Mouse (Mus musculus): ENCODE results near the gene Mthfd1l. TPM values are rescaled to one million over a fixed set of nuclear protein-coding genes. Genes with fewer than 3 reads are reported as not detected.
A peak's percentile ranks its signal among the peaks of the same experiment; 100 is the strongest.

Mthfd1l gene
- polyA plus RNA-seq, 1 experiment, result 5.8 TPM

GRCm38 (mm10) chr10:4094093-4094817 lies 121.3 kb downstream of the Mthfd1l start:
- Histone ChIP-seq H3K36me3 (ENCODE audit: control insufficient read depth, insufficient read depth, low read length) (peaks cover 1% of the 10 kb centered on the region; the same call in 1 of the 2 replicates), H3K4me1 (ENCODE audit: control insufficient read depth, insufficient read depth, insufficient read length) (0 out of 2 replicates have a peak, but pooled peaks cover 2% of the 10 kb centered on the region), H3K27me3 (ENCODE audit: control insufficient read depth, insufficient read depth, low read length) (no peaks in the 10 kb centered on the region), H3K4me3 (ENCODE audit: extremely low read depth, insufficient read depth, insufficient read length) (no peak overlapping the region), H3K27ac (ENCODE audit: insufficient read depth, low read length) (no peak overlapping the region)
- DNase-seq (ENCODE audit: low read depth in 1 of 2, low spot score in 2 of 2), result no peak
- 95% methylated on average over 9 of the region's 9 CpGs for WGBS
- no peak for TF ChIP-seq POLR2A (IDR thresholded peaks at IDR 0.05; ENCODE audit: low read depth, low read length)
- TF ChIP-seq CTCF (IDR thresholded peaks at IDR 0.05; ENCODE audit: extremely low read depth, insufficient read depth, insufficient read length, insufficient replicate concordance), result no peak

GRCm38 (mm10) chr10:4096151-4096550 lies 123.2 kb downstream of the Mthfd1l start:
- TF ChIP-seq POLR2A (IDR thresholded peaks at IDR 0.05; ENCODE audit: low read depth, low read length) (no peak), CTCF (IDR thresholded peaks at IDR 0.05; ENCODE audit: extremely low read depth, insufficient read depth, insufficient read length, insufficient replicate concordance) (no peak)
- H3K27me3 ChIP-seq (ENCODE audit: control insufficient read depth, insufficient read depth, low read length), result no peaks in the 10 kb centered on the region
- no peak for DNase-seq (ENCODE audit: low read depth in 1 of 2, low spot score in 2 of 2)
- WGBS, result 48% methylated on average over 5 of the region's 5 CpGs
- peaks cover 11% of the 10 kb centered on the region; the same call in 1 of the 2 replicates for H3K4me1 ChIP-seq (ENCODE audit: control insufficient read depth, insufficient read depth, insufficient read length)
- peaks cover 1% of the 10 kb centered on the region; the same call in 1 of the 2 replicates for H3K36me3 ChIP-seq (ENCODE audit: control insufficient read depth, insufficient read depth, low read length)
- no peak overlapping the region for H3K27ac ChIP-seq (ENCODE audit: insufficient read depth, low read length)
- H3K4me3 ChIP-seq (ENCODE audit: extremely low read depth, insufficient read depth, insufficient read length), result no peak overlapping the region

- Histone ChIP-seq H3K27ac (ENCODE audit: insufficient read depth, low read length) (0 out of 2 replicates have a peak overlapping the region, but pooled peaks have one; percentile 16), H3K27me3 (ENCODE audit: control insufficient read depth, insufficient read depth, low read length) (no peaks in the 10 kb centered on the region), H3K4me1 (ENCODE audit: control insufficient read depth, insufficient read depth, insufficient read length) (peaks cover 11% of the 10 kb centered on the region; the same call in 1 of the 2 replicates), H3K4me3 (ENCODE audit: extremely low read depth, insufficient read depth, insufficient read length) (no peak overlapping the region), H3K36me3 (ENCODE audit: control insufficient read depth, insufficient read depth, low read length) (no peaks in the 10 kb centered on the region)
- TF ChIP-seq POLR2A (IDR thresholded peaks at IDR 0.05; ENCODE audit: low read depth, low read length) (no peak), CTCF (IDR thresholded peaks at IDR 0.05; ENCODE audit: extremely low read depth, insufficient read depth, insufficient read length, insufficient replicate concordance) (no peak)
- WGBS, result 30% methylated on average over 6 of the region's 6 CpGs
- DNase-seq (ENCODE audit: low read depth in 1 of 2, low spot score in 2 of 2), result peak; percentile 14 to 18
Measured at GRCm38 (mm10) chr10:4100007-4100406, 127.1 kb downstream of the Mthfd1l start.

GRCm38 (mm10) chr10:4105676-4106528 lies 133.0 kb downstream of the Mthfd1l start:
- no peak overlapping the region for H3K4me3 ChIP-seq (ENCODE audit: extremely low read depth, insufficient read depth, insufficient read length)
- H3K4me1 ChIP-seq (ENCODE audit: control insufficient read depth, insufficient read depth, insufficient read length), result no peaks in the 10 kb centered on the region
- no peak overlapping the region for H3K27ac ChIP-seq (ENCODE audit: insufficient read depth, low read length)
- 92% methylated on average over 10 of the region's 10 CpGs for whole genome bisulfite sequencing
- H3K27me3 ChIP-seq (ENCODE audit: control insufficient read depth, insufficient read depth, low read length), result no peaks in the 10 kb centered on the region
- no peak for DNase-seq (ENCODE audit: low read depth in 1 of 2, low spot score in 2 of 2)
- no peak for TF ChIP-seq CTCF (IDR thresholded peaks at IDR 0.05; ENCODE audit: extremely low read depth, insufficient read depth, insufficient read length, insufficient replicate concordance)
- TF ChIP-seq POLR2A (IDR thresholded peaks at IDR 0.05; ENCODE audit: low read depth, low read length), result no peak
- H3K36me3 ChIP-seq (ENCODE audit: control insufficient read depth, insufficient read depth, low read length), result peaks cover 6% of the 10 kb centered on the region

GRCm38 (mm10) chr10:4107661-4108338 lies 134.9 kb downstream of the Mthfd1l start:
- TF ChIP-seq POLR2A (IDR thresholded peaks at IDR 0.05; ENCODE audit: low read depth, low read length) (no peak), CTCF (IDR thresholded peaks at IDR 0.05; ENCODE audit: extremely low read depth, insufficient read depth, insufficient read length, insufficient replicate concordance) (no peak)
- Histone ChIP-seq H3K4me3 (ENCODE audit: extremely low read depth, insufficient read depth, insufficient read length) (no peak overlapping the region), H3K4me1 (ENCODE audit: control insufficient read depth, insufficient read depth, insufficient read length) (no peaks in the 10 kb centered on the region), H3K36me3 (ENCODE audit: control insufficient read depth, insufficient read depth, low read length) (peaks cover 6% of the 10 kb centered on the region), H3K27ac (ENCODE audit: insufficient read depth, low read length) (no peak overlapping the region), H3K27me3 (ENCODE audit: control insufficient read depth, insufficient read depth, low read length) (no peaks in the 10 kb centered on the region)
- WGBS, result 65% methylated on average over 7 of the region's 7 CpGs
- no peak for DNase-seq (ENCODE audit: low read depth in 1 of 2, low spot score in 2 of 2)

- no peak overlapping the region for H3K4me3 ChIP-seq (ENCODE audit: extremely low read depth, insufficient read depth, insufficient read length)
- H3K27me3 ChIP-seq (ENCODE audit: control insufficient read depth, insufficient read depth, low read length), result no peaks in the 10 kb centered on the region
- H3K4me1 ChIP-seq (ENCODE audit: control insufficient read depth, insufficient read depth, insufficient read length), result no peaks in the 10 kb centered on the region
- peaks cover 6% of the 10 kb centered on the region for H3K36me3 ChIP-seq (ENCODE audit: control insufficient read depth, insufficient read depth, low read length)
- 93% methylated on average over 9 of the region's 9 CpGs for WGBS
- no peak overlapping the region for H3K27ac ChIP-seq (ENCODE audit: insufficient read depth, low read length)
- no peak for DNase-seq (ENCODE audit: low read depth in 1 of 2, low spot score in 2 of 2)
- TF ChIP-seq POLR2A (IDR thresholded peaks at IDR 0.05; ENCODE audit: low read depth, low read length), result no peak
- TF ChIP-seq CTCF (IDR thresholded peaks at IDR 0.05; ENCODE audit: extremely low read depth, insufficient read depth, insufficient read length, insufficient replicate concordance), result no peak
Measured at GRCm38 (mm10) chr10:4108462-4108861, 135.5 kb downstream of the Mthfd1l start.
